In genomic region chr14:48503691-48504565, GRCm38 (mm10) we compare ENCODE assay signal across 13 mouse cellular contexts. TPM values are rescaled to one million over a fixed set of nuclear protein-coding genes. Genes with fewer than 3 reads are reported as not detected.
DNase-seq lines count a peak whose midpoint lies in the region.
"Had no signal": no experiment of that assay in that cellular context is flagged by ENCODE, and none has a peak within 500 bp of the region (broad histone marks: within the 10 kb centered on the region; RNA-seq: fewer than 3 reads in every experiment).

No protein-coding gene starts in this region.

- H3K36me3 ChIP-seq in embryonic facial prominence, embryonic 10.5 days (replicated peaks) = peaks cover 15% of the 10 kb centered on the region
- H3K36me3 ChIP-seq in midbrain, embryonic 10.5 days = peaks cover 6% of the 10 kb centered on the region
- H3K36me3 ChIP-seq: intestine, embryonic 15.5 days had no signal

- H3K27me3 ChIP-seq in embryonic facial prominence, embryonic 10.5 days (replicated peaks; ENCODE audit: low read depth, poor library complexity, severe bottlenecking) = peaks cover 32% of the 10 kb centered on the region
- peaks cover 74% of the 10 kb centered on the region for H3K27me3 ChIP-seq in midbrain, embryonic 10.5 days (ENCODE audit: low read depth, poor library complexity, severe bottlenecking)
- H3K27me3 ChIP-seq: intestine, embryonic 15.5 days had no signal

- H3K4me1 ChIP-seq in embryonic facial prominence, embryonic 10.5 days = peaks cover 9% of the 10 kb centered on the region
- peaks cover 24% of the 10 kb centered on the region for H3K4me1 ChIP-seq in midbrain, embryonic 10.5 days
- H3K4me1 ChIP-seq: embryonic facial prominence, embryonic 12.5 days; intestine, embryonic 15.5 days had no signal

- H3K9me3 ChIP-seq in embryonic facial prominence, embryonic 10.5 days = no peaks in the 10 kb centered on the region
- no peaks in the 10 kb centered on the region for H3K9me3 ChIP-seq in midbrain, embryonic 10.5 days (replicated peaks)
- H3K9me3 ChIP-seq: embryonic facial prominence, embryonic 12.5 days; intestine, embryonic 15.5 days had no signal

- 24% methylated on average over 18 of the region's 18 CpGs for WGBS in embryonic facial prominence, embryonic 10.5 days
- 21% methylated on average over 18 of the region's 18 CpGs for WGBS in midbrain, embryonic 10.5 days

- peak; percentile 40 for DNase-seq in left cerebral cortex, postnatal 4 days
- no peak for DNase-seq in left cerebral cortex, adult 18-20 months (ENCODE audit: low spot score in 2 of 2)
- no peak for DNase-seq in embryonic facial prominence, embryonic 10.5 days (ENCODE audit: low spot score)
- peak; percentile 62 for DNase-seq in midbrain, embryonic 10.5 days (ENCODE audit: low spot score)
- peak; percentile 31 for DNase-seq in retina, embryonic 14.5 days (ENCODE audit: low spot score)
- DNase-seq in left cerebral cortex, postnatal 14 days (ENCODE audit: low spot score in 2 of 2) = no peak
- no peak for DNase-seq in cerebellum, postnatal 25 days
- no peak for DNase-seq in c-Kit-positive CD71-positive TER-119-positive erythroid progenitor cells, embryonic 14.5 days (ENCODE audit: low spot score)
- DNase-seq: heart, adult 18-20 months; lung, embryonic 14.5 days; right cerebral cortex, adult 18-20 months had no signal

- peak overlapping the region; percentile 32; the same call in 1 of the 2 replicates for H3K27ac ChIP-seq in embryonic facial prominence, embryonic 10.5 days (replicated peaks)
- peak overlapping the region; percentile 71 for H3K27ac ChIP-seq in midbrain, embryonic 10.5 days (replicated peaks)
- H3K27ac ChIP-seq: embryonic facial prominence, embryonic 12.5 days; intestine, embryonic 15.5 days had no signal

- H3K4me3 ChIP-seq in embryonic facial prominence, embryonic 10.5 days = peak overlapping the region; percentile 11
- H3K4me3 ChIP-seq in midbrain, embryonic 10.5 days = peak overlapping the region; percentile 41
- H3K4me3 ChIP-seq: embryonic facial prominence, embryonic 12.5 days; intestine, embryonic 15.5 days had no signal

- intact Hi-C loops in left cerebral cortex, postnatal 4 days (cut with DNase I) = no loop called here
- intact Hi-C loops in left cerebral cortex, postnatal 14 days (cut with DNase I) = no loop called here

RNA-seq across cellular contexts. Expression of gene Tmem260, which starts 58.0 kb away (rescaled TPM):
- total RNA-seq in left cerebral cortex, postnatal 4 days (2021) = 10 to 100 TPM; 18.4 to 21.3 TPM
- total RNA-seq in left cerebral cortex, adult 18-20 months (2021) = 10 to 100 TPM; 23.8 TPM
- polyA plus RNA-seq in embryonic facial prominence, embryonic 10.5 days (2016; fragmentation: Nextera tagmentation; extraction: Ambion mirVana) = 19.1 and 20.3 TPM in 2 replicates
- polyA plus RNA-seq in midbrain, embryonic 10.5 days (2016; fragmentation: Nextera tagmentation; extraction: Ambion mirVana) = 19.3 and 21.0 TPM in 2 replicates
- total RNA-seq in left cerebral cortex, postnatal 14 days (2021) = 10 to 100 TPM; 22.5 to 23.2 TPM

Comparison
In these comparisons a context has a peak if more than half of its experiments do, and no peak if none do; other contexts are left out.
1. DNase-seq: peak in left cerebral cortex, postnatal 4 days (single experiment), midbrain, embryonic 10.5 days (single experiment) and retina, embryonic 14.5 days (single experiment); none in left cerebral cortex, adult 18-20 months (0 of 2), embryonic facial prominence, embryonic 10.5 days (single experiment), left cerebral cortex, postnatal 14 days (0 of 2), cerebellum, postnatal 25 days (0 of 2) and c-Kit-positive CD71-positive TER-119-positive erythroid progenitor cells, embryonic 14.5 days (single experiment).